Mouse (Mus musculus): ENCODE results near the gene Calm3. TPM values are rescaled to one million over a fixed set of nuclear protein-coding genes. Genes with fewer than 3 reads are reported as not detected.

Calm3 gene
- total and polyA plus RNA-seq, 2 experiments from 2014 or later = 107 to 342 TPM

DNA sequence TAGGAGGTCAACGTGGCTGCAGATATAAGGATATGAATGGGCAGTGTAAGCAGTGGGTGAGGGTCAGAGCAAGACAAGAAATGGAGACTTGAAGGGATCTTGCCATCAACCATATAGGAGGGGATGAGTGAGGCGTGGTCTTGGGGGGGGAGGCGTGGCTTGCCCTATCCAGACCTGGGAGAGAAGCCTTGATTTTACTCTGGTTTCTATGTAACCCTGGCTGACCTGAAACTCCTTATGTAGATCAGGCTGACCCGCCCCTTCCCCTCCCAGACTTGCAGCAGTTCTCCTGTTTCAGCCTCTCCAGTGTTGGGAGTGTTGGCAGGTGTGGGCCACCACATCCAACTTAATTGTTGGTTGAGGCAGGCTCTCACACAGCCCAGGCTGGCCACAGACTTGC lies 39.6 kb downstream of the Calm3 start:
- Histone ChIP-seq H3K27me3 (ENCODE audit: control insufficient read depth, insufficient read depth, low read length) (0 out of 2 replicates have a peak, but pooled peaks cover 7% of the 10 kb centered on the region), H3K4me1 (ENCODE audit: control insufficient read depth, insufficient read depth) (peaks cover 17% of the 10 kb centered on the region), H3K27ac (ENCODE audit: low read depth) (no peak overlapping the region), H3K4me3 (ENCODE audit: low read depth, low read length) (no peak overlapping the region), H3K9ac (replicated peaks; ENCODE audit: low read depth, low read length) (no peak overlapping the region), H3K9me3 (replicated peaks; ENCODE audit: control insufficient read depth, low read length) (peaks cover 8% of the 10 kb centered on the region), H3K4me2 (ENCODE audit: low read depth, low read length) (no peak overlapping the region), H3K36me3 (replicated peaks; ENCODE audit: control insufficient read depth, insufficient read depth, low read length) (peaks cover 26% of the 10 kb centered on the region)
- 82% methylated on average over 4 of the region's 4 CpGs for WGBS
- TF ChIP-seq EP300 (IDR thresholded peaks at IDR 0.05; ENCODE audit: low read depth) (no peak), CTCF (IDR thresholded peaks at IDR 0.05; ENCODE audit: low read depth) (no peak)
- DNase-seq (ENCODE audit: low spot score) (no peak), ATAC-seq (ENCODE audit: insufficient read depth, low read depth) (no peak)

GRCm38 (mm10) chr7:16883162-16883561 lies 40.8 kb downstream of the Calm3 start:
- peaks cover 8% of the 10 kb centered on the region for H3K9me3 ChIP-seq (replicated peaks; ENCODE audit: control insufficient read depth, low read length)
- no peak for ATAC-seq (ENCODE audit: insufficient read depth, low read depth)
- no peak overlapping the region for H3K4me2 ChIP-seq (ENCODE audit: low read depth, low read length)
- 0 out of 2 replicates have a peak overlapping the region, but pooled peaks have one; percentile 9 for H3K27ac ChIP-seq (ENCODE audit: low read depth)
- no peak for TF ChIP-seq CTCF (IDR thresholded peaks at IDR 0.05; ENCODE audit: low read depth)
- peaks cover 26% of the 10 kb centered on the region for H3K36me3 ChIP-seq (replicated peaks; ENCODE audit: control insufficient read depth, insufficient read depth, low read length)
- H3K4me3 ChIP-seq (ENCODE audit: low read depth, low read length) = no peak overlapping the region
- WGBS = 88% methylated on average over 6 of the region's 6 CpGs
- 0 out of 2 replicates have a peak, but pooled peaks cover 7% of the 10 kb centered on the region for H3K27me3 ChIP-seq (ENCODE audit: control insufficient read depth, insufficient read depth, low read length)
- no peak for DNase-seq (ENCODE audit: low spot score)
- peaks cover 17% of the 10 kb centered on the region for H3K4me1 ChIP-seq (ENCODE audit: control insufficient read depth, insufficient read depth)
- H3K9ac ChIP-seq (replicated peaks; ENCODE audit: low read depth, low read length) = peak overlapping the region; percentile 22; the same call in 1 of the 2 replicates

DNA sequence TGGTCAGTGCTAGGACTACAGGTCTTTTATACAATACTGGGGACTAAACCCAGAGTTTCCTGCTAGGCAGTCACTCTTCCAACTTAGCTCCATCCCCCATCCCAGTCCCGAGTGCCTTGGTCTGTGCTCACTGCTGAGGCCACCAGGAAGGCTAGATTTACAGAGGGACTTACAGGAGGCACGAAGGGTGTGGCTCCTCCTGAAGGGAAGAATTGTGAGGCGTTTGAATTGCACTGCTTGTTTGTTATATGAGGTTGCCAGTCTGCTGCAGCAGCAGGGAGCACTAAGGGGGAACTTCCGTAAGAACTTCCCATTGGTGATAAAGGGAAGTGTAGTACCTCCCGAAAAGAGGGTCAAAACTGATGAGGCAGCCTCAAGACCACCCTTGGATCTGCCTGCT lies 43.3 kb downstream of the Calm3 start:
- TF ChIP-seq CTCF (IDR thresholded peaks at IDR 0.05; ENCODE audit: low read depth) (no peak), EP300 (IDR thresholded peaks at IDR 0.05; ENCODE audit: low read depth) (no peak)

GRCm38 (mm10) chr7:16879796-16880547 lies 43.9 kb downstream of the Calm3 start:
- H3K9me3 ChIP-seq (replicated peaks; ENCODE audit: control insufficient read depth, low read length) = no peaks in the 10 kb centered on the region
- no peak for TF ChIP-seq EP300 (IDR thresholded peaks at IDR 0.05; ENCODE audit: low read depth)
- TF ChIP-seq CTCF (IDR thresholded peaks at IDR 0.05; ENCODE audit: low read depth) = no peak
- no peak overlapping the region for H3K4me2 ChIP-seq (ENCODE audit: low read depth, low read length)
- 26% methylated on average over 8 of the region's 9 CpGs for WGBS
- H3K27ac ChIP-seq (ENCODE audit: low read depth) = peak overlapping the region; percentile 87
- H3K4me1 ChIP-seq (ENCODE audit: control insufficient read depth, insufficient read depth) = peaks cover 32% of the 10 kb centered on the region
- no peaks in the 10 kb centered on the region for H3K27me3 ChIP-seq (ENCODE audit: control insufficient read depth, insufficient read depth, low read length)
- 0 out of 2 replicates have a peak, but pooled peaks cover 7% of the 10 kb centered on the region for H3K36me3 ChIP-seq (replicated peaks; ENCODE audit: control insufficient read depth, insufficient read depth, low read length)
- H3K9ac ChIP-seq (replicated peaks; ENCODE audit: low read depth, low read length) = 0 out of 2 replicates have a peak overlapping the region, but pooled peaks have one; percentile 17
- ATAC-seq (ENCODE audit: insufficient read depth, low read depth) (peak; percentile 82), DNase-seq (ENCODE audit: low spot score) (peak; percentile 76)
- H3K4me3 ChIP-seq (ENCODE audit: low read depth, low read length) = no peak overlapping the region

More for the DNA sequence above, 43.3 kb downstream of the Calm3 start:
- WGBS = 32% methylated on average over 5 of the region's 5 CpGs
- Histone ChIP-seq H3K4me3 (ENCODE audit: low read depth, low read length) (no peak overlapping the region), H3K36me3 (replicated peaks; ENCODE audit: control insufficient read depth, insufficient read depth, low read length) (peaks cover 14% of the 10 kb centered on the region), H3K4me2 (ENCODE audit: low read depth, low read length) (no peak overlapping the region), H3K9ac (replicated peaks; ENCODE audit: low read depth, low read length) (no peak overlapping the region), H3K27ac (ENCODE audit: low read depth) (peak overlapping the region; percentile 87), H3K4me1 (ENCODE audit: control insufficient read depth, insufficient read depth) (peaks cover 31% of the 10 kb centered on the region), H3K27me3 (ENCODE audit: control insufficient read depth, insufficient read depth, low read length) (0 out of 2 replicates have a peak, but pooled peaks cover 1% of the 10 kb centered on the region), H3K9me3 (replicated peaks; ENCODE audit: control insufficient read depth, low read length) (peaks cover 2% of the 10 kb centered on the region)
- ATAC-seq (ENCODE audit: insufficient read depth, low read depth) = no peak
- DNase-seq (ENCODE audit: low spot score) = no peak

GRCm38 (mm10) chr7:16877717-16878116 lies 46.2 kb downstream of the Calm3 start:
- WGBS = 72% methylated on average over 3 of the region's 3 CpGs
- H3K4me3 ChIP-seq (ENCODE audit: low read depth, low read length) = no peak overlapping the region
- H3K9me3 ChIP-seq (replicated peaks; ENCODE audit: control insufficient read depth, low read length) = no peaks in the 10 kb centered on the region
- TF ChIP-seq EP300 (IDR thresholded peaks at IDR 0.05; ENCODE audit: low read depth) (no peak), CTCF (IDR thresholded peaks at IDR 0.05; ENCODE audit: low read depth) (no peak)
- H3K4me2 ChIP-seq (ENCODE audit: low read depth, low read length) = no peak overlapping the region
- H3K4me1 ChIP-seq (ENCODE audit: control insufficient read depth, insufficient read depth) = peaks cover 29% of the 10 kb centered on the region
- no peak overlapping the region for H3K27ac ChIP-seq (ENCODE audit: low read depth)
- ATAC-seq (ENCODE audit: insufficient read depth, low read depth) (no peak), DNase-seq (ENCODE audit: low spot score) (no peak)
- no peaks in the 10 kb centered on the region for H3K27me3 ChIP-seq (ENCODE audit: control insufficient read depth, insufficient read depth, low read length)
- H3K36me3 ChIP-seq (replicated peaks; ENCODE audit: control insufficient read depth, insufficient read depth, low read length) = no peaks in the 10 kb centered on the region
- H3K9ac ChIP-seq (replicated peaks; ENCODE audit: low read depth, low read length) = no peak overlapping the region

Measured in heart, postnatal 0 days (tissue).